In genomic region chr1:39839217-39839616, GRCm38 (mm10) we compare ENCODE assay signal across 11 mouse cellular contexts. TPM values are rescaled to one million over a fixed set of nuclear protein-coding genes. Genes with fewer than 3 reads are reported as not detected.
DNase-seq lines count a peak whose midpoint lies in the region; ATAC-seq and TF ChIP-seq lines count a peak whose summit lies in the region.
"Had no signal": no experiment of that assay in that cellular context is flagged by ENCODE, and none has a peak within 500 bp of the region (broad histone marks: within the 10 kb centered on the region; RNA-seq: fewer than 3 reads in every experiment).

No protein-coding gene starts in this region.

- no peak for DNase-seq in heart, adult 18-20 months
- DNase-seq in embryonic facial prominence, embryonic 11.5 days (ENCODE audit: low spot score), result no peak
- no peak for DNase-seq in kidney, adult 2 months
- DNase-seq in kidney, postnatal 10 days, result no peak
- no peak for DNase-seq in lung, postnatal 4 days

- 33% methylated on average over 10 of the region's 10 CpGs for WGBS in heart, embryonic 13.5 days
- 52% methylated on average over 10 of the region's 10 CpGs for WGBS in embryonic facial prominence, embryonic 11.5 days
- WGBS in hindbrain, embryonic 15.5 days, result 25% methylated on average over 10 of the region's 10 CpGs
- WGBS in midbrain, embryonic 15.5 days, result 29% methylated on average over 10 of the region's 10 CpGs
- 68% methylated on average over 10 of the region's 10 CpGs for WGBS in kidney, adult 2 months

- H3K9me3 ChIP-seq in heart, embryonic 13.5 days, result no peaks in the 10 kb centered on the region
- no peaks in the 10 kb centered on the region for H3K9me3 ChIP-seq in embryonic facial prominence, embryonic 11.5 days (replicated peaks; ENCODE audit: control insufficient read depth, low read length)
- H3K9me3 ChIP-seq in hindbrain, embryonic 15.5 days, result no peaks in the 10 kb centered on the region
- no peaks in the 10 kb centered on the region for H3K9me3 ChIP-seq in midbrain, embryonic 15.5 days

- H3K36me3 ChIP-seq in heart, embryonic 13.5 days, result no peaks in the 10 kb centered on the region
- H3K36me3 ChIP-seq in embryonic facial prominence, embryonic 11.5 days (replicated peaks; ENCODE audit: control insufficient read depth, insufficient read depth, low read depth, low read length), result no peaks in the 10 kb centered on the region
- no peaks in the 10 kb centered on the region for H3K36me3 ChIP-seq in hindbrain, embryonic 15.5 days
- H3K36me3 ChIP-seq in midbrain, embryonic 15.5 days (replicated peaks), result no peaks in the 10 kb centered on the region
- H3K36me3 ChIP-seq in kidney, adult 2 months (ENCODE audit: control insufficient read depth, insufficient read depth, low read length), result no peaks in the 10 kb centered on the region

- H3K27me3 ChIP-seq in heart, embryonic 13.5 days (replicated peaks), result no peaks in the 10 kb centered on the region
- no peaks in the 10 kb centered on the region for H3K27me3 ChIP-seq in embryonic facial prominence, embryonic 11.5 days (ENCODE audit: control insufficient read depth, insufficient read depth, low read length)
- no peaks in the 10 kb centered on the region for H3K27me3 ChIP-seq in hindbrain, embryonic 15.5 days
- no peaks in the 10 kb centered on the region for H3K27me3 ChIP-seq in midbrain, embryonic 15.5 days (replicated peaks)
- H3K27me3 ChIP-seq in kidney, adult 2 months (replicated peaks; ENCODE audit: control insufficient read depth, insufficient read depth, low read length), result no peaks in the 10 kb centered on the region

- no peak for ATAC-seq in heart, embryonic 13.5 days (ENCODE audit: extremely low read depth, insufficient number of reproducible peaks, low FRiP score, low TSS enrichment)
- ATAC-seq in embryonic facial prominence, embryonic 11.5 days (replicated peaks; ENCODE audit: insufficient number of reproducible peaks, low FRiP score, low TSS enrichment, low read depth), result peak; percentile 66
- peak; percentile 43; the same call in 1 of the 2 replicates for ATAC-seq in hindbrain, embryonic 15.5 days (ENCODE audit: low FRiP score, low read depth)
- ATAC-seq in midbrain, embryonic 15.5 days (replicated peaks), result peak; percentile 70

- 0 out of 2 replicates have a peak overlapping the region, but pooled peaks have one; percentile 29 for H3K9ac ChIP-seq in heart, embryonic 13.5 days
- no peak overlapping the region for H3K9ac ChIP-seq in embryonic facial prominence, embryonic 11.5 days (replicated peaks; ENCODE audit: low read length)
- no peak overlapping the region for H3K9ac ChIP-seq in hindbrain, embryonic 15.5 days
- H3K9ac ChIP-seq in midbrain, embryonic 15.5 days, result no peak overlapping the region

- peaks cover 17% of the 10 kb centered on the region for H3K4me1 ChIP-seq in heart, embryonic 13.5 days
- H3K4me1 ChIP-seq in embryonic facial prominence, embryonic 11.5 days (ENCODE audit: control insufficient read depth, insufficient read depth, low read length), result no peaks in the 10 kb centered on the region
- H3K4me1 ChIP-seq in hindbrain, embryonic 15.5 days (replicated peaks), result peaks cover 14% of the 10 kb centered on the region
- H3K4me1 ChIP-seq in midbrain, embryonic 15.5 days, result peaks cover 14% of the 10 kb centered on the region
- no peaks in the 10 kb centered on the region for H3K4me1 ChIP-seq in kidney, adult 2 months (ENCODE audit: control insufficient read depth, insufficient read depth, low read length)

- no peak overlapping the region for H3K4me3 ChIP-seq in heart, embryonic 13.5 days
- H3K4me3 ChIP-seq in embryonic facial prominence, embryonic 11.5 days (ENCODE audit: low read depth, low read length), result no peak overlapping the region
- H3K4me3 ChIP-seq in hindbrain, embryonic 15.5 days, result no peak overlapping the region
- H3K4me3 ChIP-seq in midbrain, embryonic 15.5 days, result no peak overlapping the region
- no peak overlapping the region for H3K4me3 ChIP-seq in kidney, adult 2 months (ENCODE audit: insufficient read depth, low read depth, low read length)

- peak overlapping the region; percentile 48 for H3K4me2 ChIP-seq in heart, embryonic 13.5 days
- H3K4me2 ChIP-seq in embryonic facial prominence, embryonic 11.5 days (ENCODE audit: low read depth, low read length), result no peak overlapping the region
- no peak overlapping the region for H3K4me2 ChIP-seq in hindbrain, embryonic 15.5 days
- no peak overlapping the region for H3K4me2 ChIP-seq in midbrain, embryonic 15.5 days

- no peak for TF ChIP-seq CTCF in kidney, adult 2 months (conservative IDR thresholded peaks at IDR 0.05; ENCODE audit: insufficient read depth, insufficient read length, low read depth, low read length)

- H3K27ac ChIP-seq in heart, embryonic 13.5 days (replicated peaks), result peak overlapping the region; percentile 42
- H3K27ac ChIP-seq in embryonic facial prominence, embryonic 11.5 days (replicated peaks; ENCODE audit: low read depth, low read length), result no peak overlapping the region
- H3K27ac ChIP-seq in hindbrain, embryonic 15.5 days (replicated peaks), result peak overlapping the region; percentile 63
- peak overlapping the region; percentile 76 for H3K27ac ChIP-seq in midbrain, embryonic 15.5 days
- H3K27ac ChIP-seq in kidney, adult 2 months (ENCODE audit: insufficient read depth, low read depth, low read length), result no peak overlapping the region

- TF ChIP-seq POLR2A in kidney, adult 2 months (IDR thresholded peaks at IDR 0.05; ENCODE audit: low read depth, low read length), result no peak

RNA-seq across cellular contexts. Expression of gene Gm3646, which starts 34.1 kb away (rescaled TPM):
- 1.9 and 2.5 TPM in 2 replicates for polyA plus RNA-seq in heart, embryonic 13.5 days (2015; fragmentation: Nextera tagmentation; extraction: Ambion mirVana)
- total RNA-seq in heart, adult 18-20 months (2021), result 10 to 100 TPM in 1 of 2 experiments, 1 to 10 TPM in 1; 7.6 to 11.1 TPM
- not detected in 2 replicates for polyA plus RNA-seq in embryonic facial prominence, embryonic 11.5 days (2014; fragmentation: Nextera tagmentation; extraction: Ambion mirVana)
- polyA plus RNA-seq in hindbrain, embryonic 15.5 days (2015; fragmentation: Nextera tagmentation; extraction: Ambion mirVana), result not detected in 2 replicates
- polyA plus RNA-seq in midbrain, embryonic 15.5 days (2015; fragmentation: Nextera tagmentation; extraction: Ambion mirVana), result not detected in 2 replicates
- not detected in 2 replicates for polyA plus RNA-seq in kidney, adult 2 months (2012; rRNA removed)
- total RNA-seq: liver, adult 2 months had no signal
- polyA plus RNA-seq: frontal cortex, adult 2 months; kidney, embryonic 16.5 days; liver, adult 2 months had no signal

Comparison
In these comparisons a context has a peak if more than half of its experiments do, and no peak if none do; other contexts are left out.
1. H3K27ac ChIP-seq: peak in heart, embryonic 13.5 days (single experiment), hindbrain, embryonic 15.5 days (single experiment) and midbrain, embryonic 15.5 days (single experiment); none in embryonic facial prominence, embryonic 11.5 days (single experiment) and kidney, adult 2 months (single experiment).